Mouse (Mus musculus) liver, postnatal 0 days (tissue): ENCODE results near the gene Lyrm7.

Experiments used
- CTCF ChIP-seq: sonication (generic); IDR thresholded peaks from 2 replicates; pipeline ENCODE4 v1.5.1; 2016; ENCODE audit warnings: antibody characterized with exemption, low read depth
- EP300 ChIP-seq: IDR thresholded peaks from 2 replicates; pipeline ENCODE4 v1.6.1; 2016; ENCODE audit warnings: antibody characterized with exemption, low read depth, mild to moderate bottlenecking

- TF ChIP-seq CTCF (peak; percentile 42), EP300 (0 out of 2 replicates have a peak, but pooled peaks have one; percentile 31)
These were observed 22.0 kb upstream of the Lyrm7 start for GRCm38 (mm10) chr11:54882671-54883070.
